Mouse (Mus musculus) megakaryocyte, embryonic 14.5 days (primary cell): Measurements from ENCODE around the gene Chst8. TPM values are rescaled to one million over a fixed set of nuclear protein-coding genes. Genes with fewer than 3 reads are reported as not detected.

Experiments used
- H3K27me3 ChIP-seq: replicated peaks from 2 replicates; pipeline ENCODE3; 2012; ENCODE audit warnings: inconsistent platforms
- H3K36me3 ChIP-seq: replicated peaks from 2 replicates; pipeline ENCODE3; 2012; ENCODE audit warnings: low read length, inconsistent platforms, mixed read lengths
- H3K4me1 ChIP-seq: 2 replicates; pipeline ENCODE4 v1.6.1; 2012; ENCODE audit warnings: inconsistent platforms
- H3K4me3 ChIP-seq: replicated peaks from 2 replicates; pipeline ENCODE3; 2012; ENCODE audit warnings: moderate library complexity, mild to moderate bottlenecking, inconsistent platforms
- H3K9me3 ChIP-seq: 2 replicates; pipeline ENCODE4 v1.6.1; 2012; ENCODE audit warnings: inconsistent platforms
- FLI1 ChIP-seq: IDR thresholded peaks from 2 replicates; pipeline ENCODE4 v1.6.1; 2012; ENCODE audit warnings: low read length, inconsistent platforms, mixed read lengths
- GATA1 ChIP-seq: IDR thresholded peaks from 3 replicates; pipeline ENCODE4 v1.6.1; 2012; ENCODE audit warnings: mixed read lengths, low read length, inconsistent platforms, borderline replicate concordance
- polyA plus RNA-seq: library from polyadenylated mRNA; stranded (reverse); fragments of >175 nt; gene quantifications from 2 replicates; pipeline ENCODE4 v1.2.3, GENCODE M21; 2012; ENCODE audit warnings: low replicate concordance; ENCODE audit not compliant: insufficient read depth

The Chst8 gene
- polyA plus RNA-seq, 1 experiment: 0.13 TPM

GRCm38 (mm10) chr7:34826255-34826909 is 13.9 kb upstream of the Chst8 start:
- H3K4me1 ChIP-seq: no peaks in the 10 kb centered on the region
- H3K9me3 ChIP-seq: peaks cover 17% of the 10 kb centered on the region
- no peaks in the 10 kb centered on the region for H3K36me3 ChIP-seq
- peaks cover 2% of the 10 kb centered on the region for H3K27me3 ChIP-seq
- TF ChIP-seq GATA1: no peak
- TF ChIP-seq FLI1: no peak
- no peak overlapping the region for H3K4me3 ChIP-seq

GRCm38 (mm10) chr7:34821587-34821986 is 9.1 kb upstream of the Chst8 start:
- Histone ChIP-seq H3K9me3 (no peaks in the 10 kb centered on the region; the same call in 1 of the 2 replicates), H3K36me3 (no peaks in the 10 kb centered on the region), H3K4me1 (no peaks in the 10 kb centered on the region), H3K27me3 (peaks cover 13% of the 10 kb centered on the region), H3K4me3 (no peak overlapping the region)
- no peak for TF ChIP-seq FLI1
- no peak for TF ChIP-seq GATA1

GRCm38 (mm10) chr7:34820554-34820953 is 8.0 kb upstream of the Chst8 start:
- Histone ChIP-seq H3K9me3 (no peaks in the 10 kb centered on the region), H3K4me3 (no peak overlapping the region), H3K4me1 (no peaks in the 10 kb centered on the region), H3K36me3 (no peaks in the 10 kb centered on the region), H3K27me3 (peaks cover 13% of the 10 kb centered on the region)
- no peak for TF ChIP-seq GATA1
- no peak for TF ChIP-seq FLI1

GRCm38 (mm10) chr7:34819796-34820195 is 7.3 kb upstream of the Chst8 start:
- Histone ChIP-seq H3K27me3 (peaks cover 18% of the 10 kb centered on the region), H3K36me3 (no peaks in the 10 kb centered on the region), H3K4me3 (no peak overlapping the region), H3K4me1 (no peaks in the 10 kb centered on the region), H3K9me3 (no peaks in the 10 kb centered on the region)
- TF ChIP-seq GATA1 (no peak), FLI1 (no peak)

GRCm38 (mm10) chr7:34818660-34819059 is 6.1 kb upstream of the Chst8 start:
- H3K36me3 ChIP-seq: no peaks in the 10 kb centered on the region
- H3K27me3 ChIP-seq: peaks cover 28% of the 10 kb centered on the region
- TF ChIP-seq GATA1 (no peak), FLI1 (no peak)
- H3K4me3 ChIP-seq: no peak overlapping the region
- no peaks in the 10 kb centered on the region for H3K9me3 ChIP-seq
- H3K4me1 ChIP-seq: no peaks in the 10 kb centered on the region

GRCm38 (mm10) chr7:34816981-34817380 is 4.5 kb upstream of the Chst8 start:
- H3K9me3 ChIP-seq: no peaks in the 10 kb centered on the region
- peaks cover 8% of the 10 kb centered on the region for H3K4me1 ChIP-seq
- no peaks in the 10 kb centered on the region for H3K36me3 ChIP-seq
- TF ChIP-seq FLI1 (no peak), GATA1 (no peak)
- H3K4me3 ChIP-seq: no peak overlapping the region
- peaks cover 45% of the 10 kb centered on the region for H3K27me3 ChIP-seq

GRCm38 (mm10) chr7:34814801-34815200 is 2.3 kb upstream of the Chst8 start:
- TF ChIP-seq GATA1: no peak
- TF ChIP-seq FLI1: no peak
- peaks cover 15% of the 10 kb centered on the region for H3K4me1 ChIP-seq
- no peaks in the 10 kb centered on the region; the same call in 1 of the 2 replicates for H3K9me3 ChIP-seq
- H3K4me3 ChIP-seq: no peak overlapping the region
- H3K36me3 ChIP-seq: no peaks in the 10 kb centered on the region
- peaks cover 55% of the 10 kb centered on the region for H3K27me3 ChIP-seq

- Histone ChIP-seq H3K27me3 (peaks cover 74% of the 10 kb centered on the region), H3K9me3 (no peaks in the 10 kb centered on the region; the same call in 1 of the 2 replicates), H3K36me3 (no peaks in the 10 kb centered on the region), H3K4me3 (peak overlapping the region; percentile 81), H3K4me1 (peaks cover 15% of the 10 kb centered on the region)
- no peak for TF ChIP-seq GATA1
- TF ChIP-seq FLI1: no peak
Observed at GRCm38 (mm10) chr7:34811531-34812526, 682 bp downstream of the Chst8 start.

GRCm38 (mm10) chr7:34811060-34811459 is 1.5 kb downstream of the Chst8 start:
- Histone ChIP-seq H3K4me3 (no peak overlapping the region), H3K9me3 (no peaks in the 10 kb centered on the region; the same call in 1 of the 2 replicates), H3K27me3 (peaks cover 79% of the 10 kb centered on the region), H3K36me3 (no peaks in the 10 kb centered on the region), H3K4me1 (peaks cover 17% of the 10 kb centered on the region)
- TF ChIP-seq FLI1: no peak
- no peak for TF ChIP-seq GATA1
